Mouse (Mus musculus) thymus, adult 2 months (tissue): ENCODE results near the gene Enpep. TPM values are rescaled to one million over a fixed set of nuclear protein-coding genes. Genes with fewer than 3 reads are reported as not detected.
A peak's percentile ranks its signal among the peaks of the same experiment; 100 is the strongest.

Source experiments
- DNase-seq: peaks from one replicate; pipeline ENCODE4 v3.0.0; 2021
- H3K27ac ChIP-seq: fragments of 200-500 bp; 2 replicates; pipeline ENCODE4 v1.5.1; 2012; ENCODE audit warnings: low read length, control low read depth; ENCODE audit not compliant: control insufficient read depth, insufficient read depth
- H3K27me3 ChIP-seq: fragments of 200-500 bp; 2 replicates; pipeline ENCODE4 v1.6.1; 2012; ENCODE audit warnings: mild to moderate bottlenecking, low read length, moderate library complexity, mixed read lengths; ENCODE audit not compliant: control insufficient read depth, insufficient read depth
- H3K36me3 ChIP-seq: fragments of 200-500 bp; 2 replicates; pipeline ENCODE4 v1.6.1; 2012; ENCODE audit warnings: mild to moderate bottlenecking, low read length, moderate library complexity; ENCODE audit not compliant: control insufficient read depth, insufficient read depth
- H3K4me1 ChIP-seq: fragments of 200-500 bp; replicated peaks from 2 replicates; pipeline ENCODE4 v1.6.1; 2012; ENCODE audit warnings: low read length; ENCODE audit not compliant: control insufficient read depth, insufficient read depth
- H3K4me3 ChIP-seq: fragments of 200-500 bp; 2 replicates; pipeline ENCODE4 v1.5.1; 2012; ENCODE audit warnings: mild to moderate bottlenecking, low read length, control low read depth, moderate library complexity; ENCODE audit not compliant: control insufficient read depth, insufficient read depth
- CTCF ChIP-seq: fragments of 200-500 bp; IDR thresholded peaks from 2 replicates; pipeline ENCODE4 v1.5.1; 2012; ENCODE audit warnings: mild to moderate bottlenecking, control low read depth, low read length, moderate library complexity, borderline replicate concordance; ENCODE audit not compliant: control insufficient read depth, poor library complexity, insufficient read depth; ENCODE audit errors: extremely low read depth
- POLR2A ChIP-seq: fragments of 200-500 bp; IDR thresholded peaks from 2 replicates; pipeline ENCODE4 v1.6.1; 2012; ENCODE audit warnings: mild to moderate bottlenecking, low read length, control low read depth, moderate library complexity; ENCODE audit not compliant: control insufficient read depth, poor library complexity, insufficient read depth; ENCODE audit errors: extremely low read depth
- WGBS: fragments of 180-500 bp; shearing (Covaris S2); methylation state at CpG from one replicate; pipeline ENCODE4 v1.1.7; 2018; 5-methylcytosine and 5-hydroxymethylcytosine counted together
- polyA plus RNA-seq: library from polyadenylated mRNA; depleted of rRNA; stranded (reverse); fragments of >200 nt; gene quantifications from 2 replicates; pipeline ENCODE4 v1.2.3, GENCODE M21; 2012

Enpep gene
- polyA plus RNA-seq, 1 experiment = 6.5 TPM

GRCm38 (mm10) chr3:129313671-129314415, 18.7 kb downstream of the Enpep start:
- DNase-seq = no peak
- Histone ChIP-seq H3K27ac (no peak overlapping the region), H3K36me3 (no peaks in the 10 kb centered on the region), H3K4me3 (no peak overlapping the region), H3K27me3 (no peaks in the 10 kb centered on the region), H3K4me1 (no peaks in the 10 kb centered on the region)
- TF ChIP-seq POLR2A = no peak
- TF ChIP-seq CTCF = no peak
- 94% methylated on average over 7 of the region's 7 CpGs for WGBS

- Histone ChIP-seq H3K4me3 (no peak overlapping the region), H3K27ac (no peak overlapping the region), H3K36me3 (no peaks in the 10 kb centered on the region), H3K27me3 (no peaks in the 10 kb centered on the region), H3K4me1 (peaks cover 4% of the 10 kb centered on the region; the same call in 1 of the 2 replicates)
- TF ChIP-seq POLR2A (no peak), CTCF (no peak)
- DNase-seq = no peak
- 89% methylated on average over 2 of the region's 2 CpGs for WGBS
Measured at GRCm38 (mm10) chr3:129313221-129313620, 19.3 kb downstream of the Enpep start.

- 98% methylated on average over 8 of the region's 8 CpGs for WGBS
- Histone ChIP-seq H3K4me3 (no peak overlapping the region), H3K4me1 (peaks cover 4% of the 10 kb centered on the region; the same call in 1 of the 2 replicates), H3K27me3 (no peaks in the 10 kb centered on the region), H3K27ac (no peak overlapping the region), H3K36me3 (no peaks in the 10 kb centered on the region)
- DNase-seq = no peak
- TF ChIP-seq CTCF = no peak
- no peak for TF ChIP-seq POLR2A
Measured at GRCm38 (mm10) chr3:129312511-129312910, 20.0 kb downstream of the Enpep start.

- Histone ChIP-seq H3K27me3 (no peaks in the 10 kb centered on the region), H3K4me3 (no peak overlapping the region), H3K27ac (no peak overlapping the region), H3K36me3 (no peaks in the 10 kb centered on the region), H3K4me1 (peaks cover 4% of the 10 kb centered on the region; the same call in 1 of the 2 replicates)
- WGBS = 96% methylated on average over 8 of the region's 8 CpGs
- DNase-seq = no peak
- no peak for TF ChIP-seq CTCF
- no peak for TF ChIP-seq POLR2A
Measured at GRCm38 (mm10) chr3:129311951-129312350, 20.6 kb downstream of the Enpep start.

GRCm38 (mm10) chr3:129309926-129310325, 22.6 kb downstream of the Enpep start:
- no peak overlapping the region for H3K27ac ChIP-seq
- H3K4me1 ChIP-seq = peaks cover 4% of the 10 kb centered on the region; the same call in 1 of the 2 replicates
- no peaks in the 10 kb centered on the region for H3K27me3 ChIP-seq
- no peak overlapping the region for H3K4me3 ChIP-seq
- WGBS = 90% methylated on average over 5 of the region's 5 CpGs
- no peak for DNase-seq
- H3K36me3 ChIP-seq = no peaks in the 10 kb centered on the region
- TF ChIP-seq CTCF = no peak
- no peak for TF ChIP-seq POLR2A

- no peak for TF ChIP-seq POLR2A
- no peak for TF ChIP-seq CTCF
- Histone ChIP-seq H3K36me3 (no peaks in the 10 kb centered on the region), H3K4me1 (peaks cover 4% of the 10 kb centered on the region; the same call in 1 of the 2 replicates), H3K4me3 (no peak overlapping the region), H3K27me3 (no peaks in the 10 kb centered on the region), H3K27ac (no peak overlapping the region)
- 46% methylated on average over 9 of the region's 9 CpGs for WGBS
- no peak for DNase-seq
Measured at GRCm38 (mm10) chr3:129308876-129309275, 23.6 kb downstream of the Enpep start.

- Histone ChIP-seq H3K4me1 (peaks cover 4% of the 10 kb centered on the region; the same call in 1 of the 2 replicates), H3K36me3 (no peaks in the 10 kb centered on the region), H3K27me3 (no peaks in the 10 kb centered on the region), H3K27ac (no peak overlapping the region), H3K4me3 (peak overlapping the region; percentile 20; the same call in 1 of the 2 replicates)
- DNase-seq = peak; percentile 17
- TF ChIP-seq CTCF = no peak
- TF ChIP-seq POLR2A = no peak
- WGBS = 15% methylated on average over 10 of the region's 10 CpGs
Measured at GRCm38 (mm10) chr3:129308102-129308752, 24.3 kb downstream of the Enpep start.
